Mouse (Mus musculus): Measurements from ENCODE around the gene Nr1h5. TPM values are rescaled to one million over a fixed set of nuclear protein-coding genes. Genes with fewer than 3 reads are reported as not detected.
A peak's percentile ranks its signal among the peaks of the same experiment; 100 is the strongest.

The Nr1h5 gene
- total RNA-seq (2014; rRNA removed) = 0.52 TPM in 1 of 2 replicates, not detected in the other
- polyA plus RNA-seq (2015; fragmentation: Nextera tagmentation; extraction: Ambion mirVana) = 0.05 and 0.17 TPM in 2 replicates

- Histone ChIP-seq H3K36me3 (ENCODE audit: insufficient read depth) (no peaks in the 10 kb centered on the region), H3K4me3 (ENCODE audit: low read depth, low read length) (no peak within 1 kb of the TSS), H3K9me3 (ENCODE audit: low read length) (no peaks in the 10 kb centered on the region), H3K4me1 (ENCODE audit: insufficient read depth) (no peaks in the 10 kb centered on the region), H3K9ac (no peak within 1 kb of the TSS), H3K27me3 (ENCODE audit: insufficient read depth, low read length) (no peaks in the 10 kb centered on the region), H3K27ac (ENCODE audit: low read depth, low read length) (no peak within 1 kb of the TSS), H3K4me2 (ENCODE audit: low read depth) (no peak within 1 kb of the TSS)
- DNase-seq (no peak), ATAC-seq (no peak)
- no peak for TF ChIP-seq CTCF (IDR thresholded peaks at IDR 0.05; ENCODE audit: low read depth)
- 60% methylated on average over 3 of the region's 3 CpGs for WGBS
These were observed at the start of gene Nr1h5 for GRCm38 (mm10) chr3:102964033-102964432. Gene Nr1h5, minus strand, starts transcription at chr3:102964133.

- H3K9ac ChIP-seq = no peak overlapping the region
- peaks cover 56% of the 10 kb centered on the region for H3K36me3 ChIP-seq (ENCODE audit: insufficient read depth)
- ATAC-seq (no peak), DNase-seq (no peak)
- H3K4me1 ChIP-seq (ENCODE audit: insufficient read depth) = no peaks in the 10 kb centered on the region
- H3K4me3 ChIP-seq (ENCODE audit: low read depth, low read length) = no peak overlapping the region
- H3K27ac ChIP-seq (ENCODE audit: low read depth, low read length) = no peak overlapping the region
- WGBS = 96% methylated on average over 7 of the region's 7 CpGs
- H3K27me3 ChIP-seq (ENCODE audit: insufficient read depth, low read length) = no peaks in the 10 kb centered on the region
- no peaks in the 10 kb centered on the region for H3K9me3 ChIP-seq (ENCODE audit: low read length)
- no peak for TF ChIP-seq CTCF (IDR thresholded peaks at IDR 0.05; ENCODE audit: low read depth)
- no peak overlapping the region for H3K4me2 ChIP-seq (ENCODE audit: low read depth)
These were observed 37.7 kb upstream of the Nr1h5 start for GRCm38 (mm10) chr3:103001595-103001994.

GRCm38 (mm10) chr3:102997591-102997990 lies 33.7 kb upstream of the Nr1h5 start:
- DNase-seq = no peak
- Histone ChIP-seq H3K4me1 (ENCODE audit: insufficient read depth) (peaks cover 4% of the 10 kb centered on the region; the same call in 1 of the 2 replicates), H3K27me3 (ENCODE audit: insufficient read depth, low read length) (no peaks in the 10 kb centered on the region), H3K4me3 (ENCODE audit: low read depth, low read length) (no peak overlapping the region), H3K4me2 (ENCODE audit: low read depth) (no peak overlapping the region), H3K9me3 (ENCODE audit: low read length) (no peaks in the 10 kb centered on the region), H3K27ac (ENCODE audit: low read depth, low read length) (no peak overlapping the region), H3K36me3 (ENCODE audit: insufficient read depth) (peaks cover 41% of the 10 kb centered on the region), H3K9ac (no peak overlapping the region)
- no peak for ATAC-seq
- WGBS = 88% methylated on average over 3 of the region's 3 CpGs
- no peak for TF ChIP-seq CTCF (IDR thresholded peaks at IDR 0.05; ENCODE audit: low read depth)

- no peak overlapping the region for H3K4me2 ChIP-seq (ENCODE audit: low read depth)
- no peaks in the 10 kb centered on the region for H3K27me3 ChIP-seq (ENCODE audit: insufficient read depth, low read length)
- no peak overlapping the region for H3K9ac ChIP-seq
- ATAC-seq (no peak), DNase-seq (no peak)
- peaks cover 4% of the 10 kb centered on the region; the same call in 1 of the 2 replicates for H3K4me1 ChIP-seq (ENCODE audit: insufficient read depth)
- WGBS = 83% methylated on average over 10 of the region's 10 CpGs
- peaks cover 36% of the 10 kb centered on the region for H3K36me3 ChIP-seq (ENCODE audit: insufficient read depth)
- no peak for TF ChIP-seq CTCF (IDR thresholded peaks at IDR 0.05; ENCODE audit: low read depth)
- no peaks in the 10 kb centered on the region for H3K9me3 ChIP-seq (ENCODE audit: low read length)
- H3K4me3 ChIP-seq (ENCODE audit: low read depth, low read length) = no peak overlapping the region
- no peak overlapping the region for H3K27ac ChIP-seq (ENCODE audit: low read depth, low read length)
These were observed 33.1 kb upstream of the Nr1h5 start for GRCm38 (mm10) chr3:102997036-102997435.

GRCm38 (mm10) chr3:102995605-102996321 lies 31.8 kb upstream of the Nr1h5 start, which contains the start of gene Sike1:
Gene Sike1, plus strand, starts transcription at chr3:102995708.
- TF ChIP-seq CTCF (IDR thresholded peaks at IDR 0.05; ENCODE audit: low read depth) = no peak
- no peaks in the 10 kb centered on the region for H3K9me3 ChIP-seq (ENCODE audit: low read length)
- peak within 1 kb of the TSS; percentile 78 for H3K4me3 ChIP-seq (ENCODE audit: low read depth, low read length)
- ATAC-seq (peak; percentile 99), DNase-seq (peak; percentile 93)
- 1% methylated on average over 56 of the region's 60 CpGs for WGBS
- peaks cover 28% of the 10 kb centered on the region for H3K36me3 ChIP-seq (ENCODE audit: insufficient read depth)
- peak within 1 kb of the TSS; percentile 52 for H3K4me2 ChIP-seq (ENCODE audit: low read depth)
- no peaks in the 10 kb centered on the region for H3K27me3 ChIP-seq (ENCODE audit: insufficient read depth, low read length)
- H3K4me1 ChIP-seq (ENCODE audit: insufficient read depth) = peaks cover 4% of the 10 kb centered on the region; the same call in 1 of the 2 replicates
- H3K27ac ChIP-seq (ENCODE audit: low read depth, low read length) = peak within 1 kb of the TSS; percentile 89
- peak within 1 kb of the TSS; percentile 94 for H3K9ac ChIP-seq

GRCm38 (mm10) chr3:102995233-102995604 lies 31.3 kb upstream of the Nr1h5 start:
- peak overlapping the region; percentile 52 for H3K4me2 ChIP-seq (ENCODE audit: low read depth)
- DNase-seq = no peak
- TF ChIP-seq CTCF (IDR thresholded peaks at IDR 0.05; ENCODE audit: low read depth) = no peak
- H3K9ac ChIP-seq = peak overlapping the region; percentile 94
- 43% methylated on average over 7 of the region's 7 CpGs for WGBS
- peaks cover 23% of the 10 kb centered on the region for H3K36me3 ChIP-seq (ENCODE audit: insufficient read depth)
- peak; percentile 28 for ATAC-seq
- H3K27ac ChIP-seq (ENCODE audit: low read depth, low read length) = peak overlapping the region; percentile 89
- no peaks in the 10 kb centered on the region for H3K27me3 ChIP-seq (ENCODE audit: insufficient read depth, low read length)
- no peaks in the 10 kb centered on the region for H3K9me3 ChIP-seq (ENCODE audit: low read length)
- H3K4me3 ChIP-seq (ENCODE audit: low read depth, low read length) = peak overlapping the region; percentile 78
- peaks cover 4% of the 10 kb centered on the region; the same call in 1 of the 2 replicates for H3K4me1 ChIP-seq (ENCODE audit: insufficient read depth)

GRCm38 (mm10) chr3:102992936-102993335 lies 29.0 kb upstream of the Nr1h5 start:
- H3K4me1 ChIP-seq (ENCODE audit: insufficient read depth) = peaks cover 4% of the 10 kb centered on the region; the same call in 1 of the 2 replicates
- no peak for ATAC-seq
- no peak for DNase-seq
- H3K27ac ChIP-seq (ENCODE audit: low read depth, low read length) = no peak overlapping the region
- no peaks in the 10 kb centered on the region for H3K36me3 ChIP-seq (ENCODE audit: insufficient read depth)
- 37% methylated on average over 3 of the region's 3 CpGs for WGBS
- no peak overlapping the region for H3K9ac ChIP-seq
- no peak for TF ChIP-seq CTCF (IDR thresholded peaks at IDR 0.05; ENCODE audit: low read depth)
- H3K4me3 ChIP-seq (ENCODE audit: low read depth, low read length) = no peak overlapping the region
- no peaks in the 10 kb centered on the region for H3K27me3 ChIP-seq (ENCODE audit: insufficient read depth, low read length)
- no peak overlapping the region for H3K4me2 ChIP-seq (ENCODE audit: low read depth)
- H3K9me3 ChIP-seq (ENCODE audit: low read length) = no peaks in the 10 kb centered on the region
